Mouse (Mus musculus): ENCODE measurements around the gene Osm.

DNA sequence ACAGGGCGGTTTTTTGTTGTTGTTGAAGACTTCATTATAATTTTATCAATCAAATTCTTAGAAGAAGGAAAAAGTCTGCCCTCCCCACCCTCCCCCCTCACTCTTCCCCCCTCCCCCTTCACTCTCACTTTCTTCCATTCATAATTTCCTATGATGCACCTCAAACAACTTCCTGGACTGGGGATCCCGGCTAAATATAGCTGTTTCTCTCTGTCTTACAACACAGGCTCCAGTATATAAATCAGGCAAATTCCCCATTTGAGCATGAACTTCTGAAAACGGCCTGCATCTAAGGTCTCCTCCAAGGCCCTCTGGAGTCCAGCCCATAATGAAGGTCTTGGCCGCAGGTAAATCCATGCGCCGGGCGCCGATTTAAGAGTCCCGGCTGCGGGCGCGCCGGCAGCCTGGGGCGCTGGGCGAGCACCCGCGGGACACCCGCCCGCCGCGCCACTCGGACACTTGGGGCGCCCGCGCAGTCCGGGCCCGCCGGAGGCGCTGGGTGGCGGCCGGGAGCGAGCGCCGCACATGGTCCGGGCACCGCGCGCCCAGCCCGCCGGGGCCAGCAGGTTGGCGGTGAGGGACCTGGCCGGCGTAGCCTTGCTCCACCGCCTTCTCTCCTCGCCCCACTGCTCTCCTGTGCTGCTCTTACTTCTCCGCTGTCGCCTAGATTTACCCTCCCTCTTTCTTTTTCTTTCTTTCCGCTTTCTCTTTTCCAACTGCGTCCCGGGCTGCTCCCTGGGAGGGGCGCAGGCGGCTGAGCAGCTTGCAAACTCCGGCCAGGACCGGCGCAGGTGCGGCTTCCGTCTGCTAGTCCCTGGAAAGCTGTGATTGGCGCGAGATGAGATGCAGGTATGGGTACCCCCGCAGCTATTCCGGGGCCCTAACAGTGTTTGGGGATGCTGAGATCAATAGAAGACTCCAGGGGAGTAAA lies 30.3 kb downstream of the Osm start:
- no peak for TF ChIP-seq CTCF (IDR thresholded peaks at IDR 0.05; ENCODE audit: low read depth)
- no peak for TF ChIP-seq EP300 (IDR thresholded peaks at IDR 0.05; ENCODE audit: low read depth)

Data from heart, postnatal 0 days (tissue).